Mouse (Mus musculus): ENCODE results near the gene Sdc1.

GRCm38 (mm10) chr12:8790615-8791014, 19.5 kb downstream of the Sdc1 start:
- TF ChIP-seq CTCF (IDR thresholded peaks at IDR 0.05; ENCODE audit: low read depth) (no peak), EP300 (optimal IDR thresholded peaks at IDR 0.05) (no peak)

Data from stomach, postnatal 0 days (tissue).